Mouse (Mus musculus): ENCODE data around the gene Abcc3. TPM values are rescaled to one million over a fixed set of nuclear protein-coding genes. Genes with fewer than 3 reads are reported as not detected.

Gene Abcc3
- polyA plus RNA-seq, 1 experiment: 0.18 TPM

GRCm38 (mm10) chr11:94423855-94424254 lies 31.1 kb upstream of the Abcc3 start:
- no peak overlapping the region for H3K4me3 ChIP-seq (replicated peaks)
- H3K27me3 ChIP-seq (ENCODE audit: control insufficient read depth): peaks cover 7% of the 10 kb centered on the region
- TF ChIP-seq GATA1 (IDR thresholded peaks at IDR 0.05; ENCODE audit: low read length) (no peak), TAL1 (IDR thresholded peaks at IDR 0.05; ENCODE audit: low read length) (no peak)
- no peaks in the 10 kb centered on the region for H3K36me3 ChIP-seq (ENCODE audit: control insufficient read depth)
- H3K4me1 ChIP-seq (ENCODE audit: control insufficient read depth): no peaks in the 10 kb centered on the region
- no peaks in the 10 kb centered on the region for H3K9me3 ChIP-seq (ENCODE audit: control insufficient read depth, low read length)

- Histone ChIP-seq H3K36me3 (ENCODE audit: control insufficient read depth) (no peaks in the 10 kb centered on the region), H3K4me1 (ENCODE audit: control insufficient read depth) (no peaks in the 10 kb centered on the region), H3K9me3 (ENCODE audit: control insufficient read depth, low read length) (no peaks in the 10 kb centered on the region), H3K27me3 (ENCODE audit: control insufficient read depth) (peaks cover 11% of the 10 kb centered on the region), H3K4me3 (replicated peaks) (no peak overlapping the region)
- no peak for TF ChIP-seq GATA1 (IDR thresholded peaks at IDR 0.05; ENCODE audit: low read length)
- TF ChIP-seq TAL1 (IDR thresholded peaks at IDR 0.05; ENCODE audit: low read length): no peak
Observed at GRCm38 (mm10) chr11:94420991-94421390, 28.2 kb upstream of the Abcc3 start.

- TF ChIP-seq GATA1 (IDR thresholded peaks at IDR 0.05; ENCODE audit: low read length): no peak
- TF ChIP-seq TAL1 (IDR thresholded peaks at IDR 0.05; ENCODE audit: low read length): no peak
- Histone ChIP-seq H3K9me3 (ENCODE audit: control insufficient read depth, low read length) (no peaks in the 10 kb centered on the region), H3K27me3 (ENCODE audit: control insufficient read depth) (peaks cover 18% of the 10 kb centered on the region), H3K4me1 (ENCODE audit: control insufficient read depth) (no peaks in the 10 kb centered on the region), H3K36me3 (ENCODE audit: control insufficient read depth) (peaks cover 2% of the 10 kb centered on the region; the same call in 1 of the 2 replicates), H3K4me3 (replicated peaks) (no peak overlapping the region)
Observed at GRCm38 (mm10) chr11:94420325-94420724, 27.5 kb upstream of the Abcc3 start.

- Histone ChIP-seq H3K36me3 (ENCODE audit: control insufficient read depth) (peaks cover 2% of the 10 kb centered on the region; the same call in 1 of the 2 replicates), H3K4me1 (ENCODE audit: control insufficient read depth) (no peaks in the 10 kb centered on the region), H3K4me3 (replicated peaks) (no peak overlapping the region), H3K27me3 (ENCODE audit: control insufficient read depth) (peaks cover 27% of the 10 kb centered on the region), H3K9me3 (ENCODE audit: control insufficient read depth, low read length) (no peaks in the 10 kb centered on the region)
- TF ChIP-seq TAL1 (IDR thresholded peaks at IDR 0.05; ENCODE audit: low read length): no peak
Observed at GRCm38 (mm10) chr11:94419004-94419727, 26.4 kb upstream of the Abcc3 start.

- TF ChIP-seq TAL1 (IDR thresholded peaks at IDR 0.05; ENCODE audit: low read length) (no peak), GATA1 (IDR thresholded peaks at IDR 0.05; ENCODE audit: low read length) (no peak)
- no peaks in the 10 kb centered on the region for H3K4me1 ChIP-seq (ENCODE audit: control insufficient read depth)
- no peaks in the 10 kb centered on the region for H3K9me3 ChIP-seq (ENCODE audit: control insufficient read depth, low read length)
- H3K36me3 ChIP-seq (ENCODE audit: control insufficient read depth): peaks cover 2% of the 10 kb centered on the region; the same call in 1 of the 2 replicates
- peaks cover 39% of the 10 kb centered on the region for H3K27me3 ChIP-seq (ENCODE audit: control insufficient read depth)
- no peak overlapping the region for H3K4me3 ChIP-seq (replicated peaks)
Observed at GRCm38 (mm10) chr11:94414042-94414441, 21.2 kb upstream of the Abcc3 start.

- Histone ChIP-seq H3K4me1 (ENCODE audit: control insufficient read depth) (no peaks in the 10 kb centered on the region), H3K4me3 (replicated peaks) (no peak overlapping the region), H3K27me3 (ENCODE audit: control insufficient read depth) (peaks cover 39% of the 10 kb centered on the region), H3K9me3 (ENCODE audit: control insufficient read depth, low read length) (no peaks in the 10 kb centered on the region), H3K36me3 (ENCODE audit: control insufficient read depth) (peaks cover 2% of the 10 kb centered on the region; the same call in 1 of the 2 replicates)
- TF ChIP-seq TAL1 (IDR thresholded peaks at IDR 0.05; ENCODE audit: low read length): no peak
- TF ChIP-seq GATA1 (IDR thresholded peaks at IDR 0.05; ENCODE audit: low read length): no peak
Observed at GRCm38 (mm10) chr11:94413516-94413915, 20.7 kb upstream of the Abcc3 start.

- Histone ChIP-seq H3K27me3 (ENCODE audit: control insufficient read depth) (peaks cover 39% of the 10 kb centered on the region), H3K9me3 (ENCODE audit: control insufficient read depth, low read length) (no peaks in the 10 kb centered on the region), H3K4me3 (replicated peaks) (no peak overlapping the region), H3K4me1 (ENCODE audit: control insufficient read depth) (no peaks in the 10 kb centered on the region), H3K36me3 (ENCODE audit: control insufficient read depth) (peaks cover 2% of the 10 kb centered on the region; the same call in 1 of the 2 replicates)
- TF ChIP-seq GATA1 (IDR thresholded peaks at IDR 0.05; ENCODE audit: low read length) (no peak), TAL1 (IDR thresholded peaks at IDR 0.05; ENCODE audit: low read length) (no peak)
Observed at GRCm38 (mm10) chr11:94412998-94413469, 20.2 kb upstream of the Abcc3 start.

GRCm38 (mm10) chr11:94412562-94412961 lies 19.8 kb upstream of the Abcc3 start:
- no peak for TF ChIP-seq GATA1 (IDR thresholded peaks at IDR 0.05; ENCODE audit: low read length)
- no peak for TF ChIP-seq TAL1 (IDR thresholded peaks at IDR 0.05; ENCODE audit: low read length)
- Histone ChIP-seq H3K4me1 (ENCODE audit: control insufficient read depth) (no peaks in the 10 kb centered on the region), H3K4me3 (replicated peaks) (no peak overlapping the region), H3K27me3 (ENCODE audit: control insufficient read depth) (peaks cover 39% of the 10 kb centered on the region), H3K9me3 (ENCODE audit: control insufficient read depth, low read length) (no peaks in the 10 kb centered on the region), H3K36me3 (ENCODE audit: control insufficient read depth) (peaks cover 2% of the 10 kb centered on the region; the same call in 1 of the 2 replicates)

- H3K9me3 ChIP-seq (ENCODE audit: control insufficient read depth, low read length): no peaks in the 10 kb centered on the region
- TF ChIP-seq GATA1 (IDR thresholded peaks at IDR 0.05; ENCODE audit: low read length) (no peak), TAL1 (IDR thresholded peaks at IDR 0.05; ENCODE audit: low read length) (no peak)
- no peak overlapping the region for H3K4me3 ChIP-seq (replicated peaks)
- no peaks in the 10 kb centered on the region for H3K36me3 ChIP-seq (ENCODE audit: control insufficient read depth)
- no peaks in the 10 kb centered on the region for H3K4me1 ChIP-seq (ENCODE audit: control insufficient read depth)
- H3K27me3 ChIP-seq (ENCODE audit: control insufficient read depth): peaks cover 23% of the 10 kb centered on the region
Observed at GRCm38 (mm10) chr11:94407803-94408321, 15.1 kb upstream of the Abcc3 start.
